Mouse (Mus musculus): ENCODE results near the gene Mfn2.
"Not testable (repeated sequence)": the region's sequence is repeated elsewhere in the genome, so short reads cannot be mapped to it uniquely, and the experiment has no call there.

The Mfn2 gene

GRCm38 (mm10) chr4:147868450-147869031 lies 36.0 kb downstream of the Mfn2 start, which contains the start of the genes Miip and Fv1:
Gene Miip, minus strand, starts transcription at chr4:147868816.
Gene Fv1, plus strand, starts transcription at chr4:147868979.
- peak; percentile 86 to 93 for DNase-seq (ENCODE audit: low spot score in 2 of 2)

GRCm38 (mm10) chr4:147867563-147868449 lies 36.7 kb downstream of the Mfn2 start:
- DNase-seq (ENCODE audit: low spot score in 2 of 2) = no peak

- DNase-seq (ENCODE audit: low spot score in 2 of 2) = not testable (repeated sequence)
Measured at GRCm38 (mm10) chr4:147866793-147867192, 37.7 kb downstream of the Mfn2 start.

GRCm38 (mm10) chr4:147866056-147866455 lies 38.4 kb downstream of the Mfn2 start:
- no peak for DNase-seq (ENCODE audit: low spot score in 2 of 2)

- DNase-seq (ENCODE audit: low spot score in 2 of 2) = no peak
Measured at GRCm38 (mm10) chr4:147865651-147866050, 38.9 kb downstream of the Mfn2 start.

GRCm38 (mm10) chr4:147862051-147862450 lies 42.5 kb downstream of the Mfn2 start:
- DNase-seq (ENCODE audit: low spot score in 2 of 2) = no peak

- DNase-seq (ENCODE audit: low spot score in 2 of 2) = no peak
Measured at GRCm38 (mm10) chr4:147850776-147851175, 53.7 kb downstream of the Mfn2 start.

- DNase-seq (ENCODE audit: low spot score in 2 of 2) = no peak
Measured at GRCm38 (mm10) chr4:147848584-147848991, 55.9 kb downstream of the Mfn2 start.

- peak; percentile 47 to 65 for DNase-seq (ENCODE audit: low spot score in 2 of 2)
Measured at GRCm38 (mm10) chr4:147847614-147848583, 56.6 kb downstream of the Mfn2 start, which contains the start of gene Zfp933. Gene Zfp933, minus strand, starts transcription at chr4:147848366.

- DNase-seq (ENCODE audit: low spot score in 2 of 2) = no peak
Measured at GRCm38 (mm10) chr4:147842871-147843270, 61.6 kb downstream of the Mfn2 start.

GRCm38 (mm10) chr4:147839282-147839681 lies 65.2 kb downstream of the Mfn2 start:
- DNase-seq (ENCODE audit: low spot score in 2 of 2) = not testable (repeated sequence)

- no peak for DNase-seq (ENCODE audit: low spot score in 2 of 2)
Measured at GRCm38 (mm10) chr4:147824389-147824788, 80.1 kb downstream of the Mfn2 start.
